Mouse (Mus musculus) kidney, adult 11 months (tissue): ENCODE measurements around the gene Gcc2.
"Not testable (repeated sequence)": the region's sequence is repeated elsewhere in the genome, so short reads cannot be mapped to it uniquely, and the experiment has no call there.

Experiments
- DNase-seq: peaks from one replicate; pipeline ENCODE4 v3.0.0; 2022

The Gcc2 gene

DNA sequence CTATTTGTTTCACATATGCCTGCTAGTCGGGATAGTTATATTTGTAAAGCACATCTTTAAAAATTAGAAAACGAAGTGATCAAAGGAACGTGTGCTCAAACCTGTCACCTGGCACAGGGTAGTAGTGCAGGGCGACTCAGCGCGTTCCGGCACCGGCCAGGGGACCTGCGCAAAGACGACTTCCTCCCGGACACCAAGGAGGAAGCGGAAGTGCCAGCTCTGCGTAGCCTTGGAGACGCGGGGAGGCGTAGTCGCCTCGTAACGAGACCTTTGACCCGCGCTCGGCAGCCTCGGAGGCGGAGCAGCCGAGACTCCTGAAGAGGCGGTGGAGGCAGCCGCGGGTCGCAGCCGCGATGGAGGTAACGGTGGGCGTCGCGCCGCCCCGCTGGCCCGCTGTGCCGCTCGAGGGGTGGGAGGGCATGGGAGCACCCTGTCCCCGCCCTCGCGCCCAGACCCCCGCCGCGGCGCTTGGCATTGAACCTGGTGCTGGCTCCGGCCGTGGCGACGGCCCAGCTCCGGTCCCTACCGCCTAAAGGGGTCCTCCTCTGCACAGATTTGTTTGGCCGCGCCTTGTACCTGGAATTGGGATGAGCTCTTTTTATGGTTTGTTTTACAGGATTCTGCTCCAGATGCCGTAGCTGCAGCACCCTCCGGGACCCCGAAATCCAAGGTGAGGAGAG lies at the start of gene Gcc2:
Gene Gcc2, plus strand, starts transcription at position 285 of the 680 bp plus-strand sequence.
- peak; percentile 92 for DNase-seq

DNA sequence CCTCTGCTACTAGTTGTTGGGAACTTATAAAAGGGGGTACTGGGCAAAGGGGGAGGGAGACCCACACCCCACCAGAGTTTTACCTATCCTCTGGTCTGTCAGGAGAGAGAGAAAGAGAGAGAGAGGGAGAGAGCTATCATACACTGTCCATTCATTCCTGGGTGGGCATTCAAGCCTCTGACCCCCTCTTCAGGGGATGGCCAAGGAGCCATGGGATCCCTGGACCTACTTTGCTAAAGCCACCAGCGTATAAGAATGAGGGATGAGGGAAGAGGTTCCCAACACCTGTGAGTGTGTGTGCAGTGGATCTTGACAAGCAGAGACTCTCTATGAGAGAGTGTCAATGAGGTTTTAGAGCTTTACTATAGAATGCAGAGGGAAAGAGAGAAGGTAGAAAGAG lies 49.3 kb upstream of the Gcc2 start:
- no peak for DNase-seq

DNA sequence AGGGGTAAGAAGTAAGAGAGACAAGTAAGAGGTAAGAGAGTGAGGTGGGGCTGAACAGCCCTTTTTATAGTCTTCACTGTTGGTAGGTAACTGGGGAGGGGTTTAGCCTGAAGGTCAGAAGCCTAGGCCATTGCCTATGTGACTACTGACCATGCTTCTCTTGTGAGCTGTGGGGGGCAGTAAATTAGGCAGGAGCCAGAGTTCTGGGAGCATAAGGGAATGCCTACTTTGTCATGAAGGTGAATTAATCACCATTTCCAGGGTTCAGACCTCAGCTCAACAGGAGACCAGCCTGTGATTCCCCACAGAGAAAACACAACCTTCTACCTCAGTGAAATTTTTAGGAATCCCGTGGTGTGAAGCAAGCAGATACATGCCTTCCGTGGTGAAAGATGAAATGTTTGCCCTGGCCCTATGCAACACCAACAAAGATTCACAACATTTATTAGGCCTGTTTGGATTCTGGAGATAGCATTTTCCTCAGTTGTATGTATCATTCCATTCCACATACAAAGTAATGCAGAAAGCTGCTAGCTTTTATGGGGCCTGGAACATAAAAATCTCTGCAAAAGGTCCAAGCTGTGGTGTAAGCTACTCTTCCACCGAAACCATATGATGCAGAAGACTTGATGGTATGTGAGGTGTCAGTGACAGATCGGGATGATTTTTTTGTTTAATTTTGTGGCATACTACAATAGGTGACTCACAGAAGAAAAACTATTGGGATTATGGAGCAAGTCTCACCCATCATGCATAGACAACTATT lies 48.5 kb upstream of the Gcc2 start:
- no peak for DNase-seq

DNA sequence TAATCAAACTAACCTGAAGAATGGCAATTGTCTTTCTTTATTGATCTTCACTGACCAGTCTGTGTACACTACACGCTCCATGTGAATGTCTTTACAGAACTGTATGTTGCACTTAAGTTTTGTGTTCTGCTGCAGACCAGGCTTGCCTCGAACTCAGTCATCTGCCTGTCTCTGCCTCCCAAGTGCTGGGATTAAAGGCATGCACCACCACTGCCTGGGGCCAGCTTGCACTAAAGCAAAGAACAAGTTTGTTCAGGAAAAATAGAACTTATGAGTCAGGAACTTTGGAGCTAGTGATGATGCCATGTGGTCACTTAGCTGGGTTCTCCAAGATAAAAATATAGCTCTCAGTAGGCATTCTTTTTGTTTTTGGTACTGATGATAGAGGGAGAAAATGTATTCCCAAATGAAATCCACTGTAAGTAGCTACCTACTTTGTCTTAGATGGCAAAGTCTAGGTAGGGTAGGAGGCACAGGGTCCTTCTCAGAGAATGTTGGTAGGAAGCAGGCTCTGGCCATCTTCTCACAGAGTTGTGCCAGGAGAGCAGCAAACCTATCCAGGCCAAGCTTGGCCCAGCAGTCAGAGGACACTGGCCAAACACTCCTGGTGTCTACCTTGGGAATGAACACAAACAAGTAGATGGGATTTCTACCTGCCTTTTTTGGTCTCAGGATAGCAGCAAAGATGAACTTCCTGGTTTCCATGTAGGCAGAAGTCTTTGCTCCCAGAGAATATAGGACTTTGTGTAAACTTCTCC lies 45.4 kb upstream of the Gcc2 start:
- DNase-seq, result no peak

DNA sequence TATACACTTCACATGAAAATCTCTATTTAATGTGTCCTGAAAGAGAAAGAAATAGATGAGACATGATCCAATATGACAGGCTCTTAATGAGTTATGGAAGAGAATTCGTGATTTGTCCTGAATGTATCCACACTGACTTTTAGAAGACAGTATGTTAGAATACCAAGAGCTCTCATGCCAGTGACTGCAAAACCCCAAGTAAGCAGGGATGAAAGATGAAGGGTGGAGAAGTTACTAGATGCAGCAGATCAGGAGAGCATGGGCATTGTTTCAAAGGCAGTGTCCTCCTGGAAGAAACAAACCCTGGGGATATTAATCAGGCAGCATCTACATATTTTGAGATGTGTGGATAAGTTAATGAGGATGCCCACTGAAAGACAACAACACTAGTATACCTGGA lies 44.8 kb upstream of the Gcc2 start:
- no peak for DNase-seq

DNA sequence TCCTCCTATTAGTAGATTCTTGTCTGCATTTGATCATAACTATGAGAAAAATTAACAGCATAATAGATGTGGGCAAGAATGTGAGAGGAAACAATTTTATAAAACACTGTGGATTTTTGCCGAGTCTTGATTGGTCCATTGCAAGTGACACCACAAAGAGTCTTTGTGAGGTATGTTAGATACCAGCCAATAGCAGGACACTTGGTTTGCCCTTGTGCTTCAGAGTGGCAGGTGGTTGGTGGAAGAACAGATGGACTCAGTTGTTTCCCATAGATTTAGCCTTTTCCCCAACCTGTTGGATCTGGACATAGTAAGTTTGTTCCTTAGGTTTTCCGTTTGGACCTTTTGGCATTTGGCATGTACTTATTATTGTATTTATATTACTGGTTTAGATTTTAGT lies 44.1 kb upstream of the Gcc2 start:
- no peak for DNase-seq

DNA sequence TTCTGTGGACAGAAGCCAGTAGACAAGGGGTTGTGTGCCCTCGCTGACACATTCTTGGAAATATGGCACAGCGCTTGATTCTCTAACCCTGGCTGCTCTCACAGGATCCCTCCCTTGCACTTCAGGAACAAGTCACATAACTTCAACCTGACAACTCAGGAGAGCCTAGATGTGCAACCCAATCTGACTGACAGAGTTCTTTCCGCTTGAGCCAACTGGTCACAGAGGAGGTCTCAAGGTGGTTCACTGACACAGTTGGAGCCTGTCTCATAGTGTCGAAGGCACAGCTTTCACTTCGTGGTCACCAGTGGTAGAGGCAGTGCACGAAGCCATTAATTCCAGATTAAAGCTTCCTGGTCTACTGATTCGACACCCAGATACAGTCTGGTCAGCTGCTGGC lies 43.1 kb upstream of the Gcc2 start:
- DNase-seq, result no peak

DNA sequence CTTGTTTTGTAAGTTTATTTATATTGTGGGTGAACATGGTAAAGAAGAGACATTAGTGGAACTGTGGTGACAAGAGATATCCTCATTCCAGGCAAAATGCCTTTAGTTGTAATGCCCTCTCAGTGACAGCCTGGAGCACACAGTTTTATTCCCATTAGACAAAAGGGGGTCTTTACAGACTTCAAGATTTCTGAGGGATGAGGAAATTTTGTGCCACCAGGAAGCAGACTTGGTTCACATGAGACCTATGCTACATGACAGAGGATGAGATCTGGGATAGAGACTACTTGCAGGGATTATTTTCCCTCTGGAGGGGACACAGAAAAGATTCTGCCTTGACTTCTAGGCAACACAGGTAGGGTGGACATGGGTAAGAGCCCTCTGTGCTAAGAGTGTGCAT lies 40.8 kb upstream of the Gcc2 start:
- DNase-seq, result no peak

DNA sequence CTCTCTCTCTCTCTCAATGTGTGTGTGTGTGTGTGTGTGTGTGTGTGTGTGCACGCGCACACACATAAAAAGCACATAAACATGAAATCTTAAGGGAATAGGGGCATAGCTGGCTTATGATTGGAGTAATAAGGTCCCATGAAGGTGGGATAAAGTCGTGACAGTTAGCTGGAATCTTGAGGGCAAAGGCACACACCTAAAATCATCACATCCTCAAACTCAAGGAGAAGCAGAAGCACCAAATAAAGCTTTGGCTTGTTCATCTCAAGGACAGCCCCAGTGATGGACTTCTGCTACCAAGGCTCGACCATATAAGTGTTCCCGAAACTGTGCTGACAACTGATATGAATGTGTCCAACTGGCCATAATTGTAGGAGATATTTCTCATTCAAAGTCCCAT lies 40.4 kb upstream of the Gcc2 start:
- DNase-seq, result no peak

DNA sequence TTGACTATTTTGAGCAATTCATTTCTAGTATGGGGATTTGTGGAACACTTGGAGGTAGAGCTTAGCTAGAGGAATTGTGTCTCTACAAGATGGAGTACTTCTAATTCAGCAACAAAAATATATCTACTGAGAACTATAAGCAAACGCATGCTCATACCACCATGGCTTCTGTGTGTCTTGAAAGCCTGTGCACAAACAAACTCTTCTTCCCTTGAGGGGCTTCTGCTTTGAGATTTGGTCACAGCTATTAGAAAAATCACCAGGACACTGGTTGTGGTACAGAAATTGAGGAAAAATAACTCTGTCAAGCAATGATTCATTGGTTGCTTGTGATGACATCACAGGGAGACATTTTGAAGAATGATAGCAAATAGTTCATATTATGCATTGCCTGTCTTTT lies 39.9 kb upstream of the Gcc2 start:
- no peak for DNase-seq

DNA sequence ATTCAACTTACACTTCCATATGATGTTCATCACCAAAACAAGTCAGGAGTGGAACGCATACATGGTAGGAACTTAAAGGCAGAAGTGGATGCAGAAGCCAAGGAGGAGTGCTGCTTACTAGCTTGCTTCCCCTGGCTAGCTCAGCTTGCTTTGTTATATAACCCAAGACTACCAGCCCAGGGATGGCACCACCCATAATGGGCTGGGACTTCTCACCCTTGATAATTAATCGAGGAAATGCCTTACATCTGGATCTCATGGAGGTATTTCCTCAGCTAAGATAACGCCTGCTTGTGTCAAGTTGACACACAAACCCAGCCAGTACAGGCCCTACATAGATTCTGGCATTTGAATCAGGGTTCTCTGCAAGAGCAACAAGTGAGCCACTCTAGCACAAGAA lies 37.9 kb upstream of the Gcc2 start:
- no peak for DNase-seq

DNA sequence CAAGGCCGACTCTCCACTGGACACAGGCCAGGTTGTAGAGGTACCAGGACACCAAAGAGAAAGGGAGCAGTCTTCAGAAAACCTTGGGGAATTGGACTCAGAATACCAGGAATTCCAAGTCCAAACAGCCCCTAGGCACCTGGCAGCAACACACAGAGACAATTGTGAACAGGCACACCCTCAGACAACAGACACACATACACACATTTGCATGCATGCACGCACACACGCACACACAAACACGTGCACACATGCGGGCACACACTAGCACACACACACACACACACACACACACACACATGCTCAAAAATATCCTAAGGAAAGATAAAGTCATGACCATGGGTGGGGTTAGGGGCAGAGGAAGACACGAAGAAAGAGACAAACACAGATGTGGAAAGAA lies 34.6 kb upstream of the Gcc2 start:
- no peak for DNase-seq

DNA sequence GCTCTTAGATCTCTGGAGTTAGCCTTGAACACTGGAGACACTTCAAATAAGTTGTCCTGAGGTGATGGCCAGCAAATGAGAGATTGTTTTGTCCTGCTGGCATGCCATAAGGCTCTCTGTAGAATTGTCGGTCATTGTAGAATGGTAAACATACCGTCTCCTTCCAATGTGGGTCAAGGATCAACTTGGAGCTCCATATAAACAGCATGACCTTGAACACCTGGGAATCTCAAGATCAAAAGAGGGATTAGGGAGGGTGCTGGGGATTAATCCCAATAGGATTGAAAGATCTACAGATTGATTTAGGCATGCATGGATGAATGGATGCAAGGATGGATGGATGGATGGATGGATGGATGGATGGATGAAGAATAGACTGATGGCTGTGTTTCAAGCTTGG lies 33.7 kb upstream of the Gcc2 start:
- not testable (repeated sequence) for DNase-seq

DNA sequence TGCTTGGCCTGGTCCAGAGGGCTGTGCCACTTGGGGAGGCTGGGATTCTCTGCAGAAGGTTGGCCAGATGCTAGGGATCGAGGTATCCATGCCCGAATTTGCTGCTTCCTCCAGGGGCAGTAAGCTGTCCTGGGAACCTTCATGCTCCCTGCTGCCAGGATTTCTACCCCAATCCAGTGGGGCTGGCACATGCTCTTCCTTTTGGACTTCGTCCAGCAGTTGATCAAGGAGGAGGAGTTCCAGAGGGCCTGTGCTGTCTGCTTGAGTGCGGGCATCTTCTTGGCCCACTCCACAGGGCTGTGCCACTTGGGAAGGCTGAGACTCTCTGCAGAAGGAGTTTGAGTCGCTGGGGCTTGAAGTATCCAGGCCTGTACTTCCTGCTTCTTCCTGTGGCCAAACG lies 32.1 kb upstream of the Gcc2 start:
- not testable (repeated sequence) for DNase-seq

DNA sequence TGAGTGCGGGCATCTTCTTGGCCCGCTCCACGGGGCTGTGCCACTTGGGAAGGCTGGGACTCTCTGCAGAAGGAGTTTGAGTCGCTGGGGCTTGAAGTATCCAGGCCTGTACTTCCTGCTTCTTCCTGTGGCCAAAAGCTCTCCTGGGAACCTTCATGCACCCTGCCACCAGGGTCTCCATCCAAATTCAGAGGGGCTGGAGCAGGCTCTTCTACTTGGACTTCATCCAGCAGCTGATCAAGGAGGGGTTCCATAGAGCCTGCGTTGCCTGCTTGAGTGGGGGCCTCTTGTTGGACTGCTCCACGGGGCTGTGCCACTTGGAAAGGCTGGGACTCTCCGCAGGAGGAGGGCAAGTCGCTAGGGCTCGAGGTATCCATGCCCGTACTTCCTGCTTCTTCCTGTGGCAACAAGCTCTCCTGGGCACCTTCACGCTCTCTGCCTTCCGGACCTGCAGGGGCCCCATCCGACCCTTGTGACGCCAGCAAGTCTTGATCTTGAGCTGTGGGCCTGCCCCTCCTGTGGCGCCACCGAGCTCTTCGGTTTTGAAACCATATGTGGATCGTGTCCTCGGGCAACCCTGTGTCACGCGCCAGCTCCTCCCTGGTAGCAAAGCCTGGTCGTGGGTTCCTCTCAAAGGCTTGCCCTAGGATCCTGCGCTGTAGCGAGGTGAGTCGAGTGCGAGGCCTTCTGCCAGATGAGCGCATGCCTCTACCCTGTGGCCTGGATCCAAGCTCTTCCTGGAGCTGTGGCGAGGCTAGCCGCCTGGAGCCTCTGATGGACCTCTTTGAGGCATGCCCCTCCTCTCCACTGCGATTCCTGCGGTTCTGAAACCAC lies 31.1 kb upstream of the Gcc2 start:
- peak; percentile 63 for DNase-seq

DNA sequence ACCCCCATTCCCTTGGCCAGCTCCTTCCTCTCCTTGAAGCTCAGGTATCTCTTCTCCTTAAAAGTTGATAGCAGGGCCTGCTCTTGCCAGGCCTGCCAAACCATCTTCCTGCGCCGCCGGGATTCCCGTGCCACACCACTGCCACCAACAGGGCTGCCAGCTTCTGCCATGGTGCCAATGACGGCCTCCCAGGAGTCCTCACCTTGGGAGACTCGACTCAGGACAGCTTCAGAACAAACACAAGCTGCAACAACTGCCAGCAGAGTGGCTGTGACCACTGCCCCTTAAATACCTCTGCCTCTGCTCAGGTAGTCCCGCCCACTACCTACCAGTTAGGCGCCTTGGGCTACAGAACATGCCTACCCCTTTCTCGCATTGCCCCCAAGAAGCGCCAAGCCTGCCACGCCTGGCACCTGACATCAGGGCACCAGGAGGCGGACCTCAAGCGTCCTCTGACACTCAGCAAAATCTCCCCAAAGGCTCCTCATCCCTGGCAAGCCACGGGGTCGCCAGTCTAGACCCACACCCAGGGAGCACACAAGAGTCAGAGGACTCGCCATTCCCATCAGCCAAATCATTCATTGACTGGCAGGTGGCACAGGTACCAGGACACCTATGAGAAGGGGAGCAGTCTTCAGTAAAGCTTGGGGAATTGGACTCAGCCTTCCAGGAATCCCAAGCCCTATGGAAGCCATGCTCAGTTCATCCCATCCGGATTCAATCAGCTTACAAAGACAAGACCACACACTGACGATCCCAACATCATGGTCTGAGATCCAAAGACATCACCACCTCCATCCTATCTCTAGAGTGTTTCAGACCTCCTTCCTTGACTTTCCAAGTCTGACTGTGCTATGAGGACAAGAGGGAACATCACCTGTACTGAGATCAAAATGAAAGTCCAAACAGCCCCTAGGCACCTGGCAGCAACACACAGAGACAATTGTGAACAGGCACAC lies 30.2 kb upstream of the Gcc2 start, which contains the start of gene AW822073:
Gene AW822073, minus strand, starts transcription at position 104 of the 959 bp plus-strand sequence.
- not testable (repeated sequence) for DNase-seq

DNA sequence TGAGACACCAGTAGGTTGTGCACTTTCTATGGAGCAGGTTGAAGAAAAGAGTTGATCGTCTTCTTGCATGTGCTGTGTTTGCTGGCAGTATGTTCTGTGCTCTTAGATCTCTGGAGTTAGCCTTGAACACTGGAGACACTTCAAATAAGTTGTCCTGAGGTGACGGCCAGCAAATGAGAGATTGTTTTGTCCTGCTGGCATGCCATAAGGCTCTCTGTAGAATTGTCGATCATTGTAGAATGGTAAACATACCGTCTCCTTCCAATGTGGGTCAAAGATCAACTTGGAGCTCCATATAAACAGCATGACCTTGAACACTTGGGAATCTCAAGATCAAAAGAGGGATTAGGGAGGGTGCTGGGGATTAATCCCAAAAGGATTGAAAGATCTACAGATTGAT lies 28.9 kb upstream of the Gcc2 start:
- not testable (repeated sequence) for DNase-seq

DNA sequence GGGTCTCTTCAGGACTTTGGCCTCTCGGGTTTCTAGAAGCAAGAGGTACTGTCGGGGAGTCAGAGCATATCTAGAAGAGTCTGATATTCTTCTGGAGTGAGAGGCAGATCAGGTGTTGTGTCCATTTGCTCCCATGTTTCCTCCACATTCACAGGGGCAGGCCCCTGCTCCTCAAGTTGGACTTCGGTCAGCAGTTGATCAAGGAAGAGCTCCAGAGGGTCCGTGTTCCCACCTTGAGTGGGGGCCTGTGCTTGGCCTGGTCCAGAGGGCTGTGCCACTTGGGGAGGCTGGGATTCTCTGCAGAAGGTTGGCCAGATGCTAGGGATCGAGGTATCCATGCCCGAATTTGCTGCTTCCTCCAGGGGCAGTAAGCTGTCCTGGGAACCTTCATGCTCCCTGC lies 27.5 kb upstream of the Gcc2 start:
- DNase-seq, result not testable (repeated sequence)

DNA sequence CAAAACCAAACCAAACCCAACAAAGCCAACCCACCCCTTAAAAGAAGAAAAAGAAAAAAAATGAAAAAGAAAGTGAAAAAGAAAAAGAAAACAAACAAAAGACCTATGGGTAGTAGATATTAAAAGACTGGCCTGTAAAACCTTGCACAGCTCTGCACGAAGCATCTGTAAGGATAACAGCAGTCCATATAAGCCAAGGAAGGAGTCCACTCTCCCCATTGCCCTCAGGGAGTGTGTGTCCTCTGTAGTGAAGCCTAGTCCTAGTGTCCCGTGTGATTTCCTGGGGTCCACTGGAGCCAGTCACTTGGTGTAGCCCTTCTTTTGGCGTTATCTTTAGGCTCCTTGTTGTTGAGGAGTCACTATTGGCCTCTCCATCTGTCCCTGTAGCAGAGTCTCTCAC lies 25.3 kb upstream of the Gcc2 start:
- not testable (repeated sequence) for DNase-seq

DNA sequence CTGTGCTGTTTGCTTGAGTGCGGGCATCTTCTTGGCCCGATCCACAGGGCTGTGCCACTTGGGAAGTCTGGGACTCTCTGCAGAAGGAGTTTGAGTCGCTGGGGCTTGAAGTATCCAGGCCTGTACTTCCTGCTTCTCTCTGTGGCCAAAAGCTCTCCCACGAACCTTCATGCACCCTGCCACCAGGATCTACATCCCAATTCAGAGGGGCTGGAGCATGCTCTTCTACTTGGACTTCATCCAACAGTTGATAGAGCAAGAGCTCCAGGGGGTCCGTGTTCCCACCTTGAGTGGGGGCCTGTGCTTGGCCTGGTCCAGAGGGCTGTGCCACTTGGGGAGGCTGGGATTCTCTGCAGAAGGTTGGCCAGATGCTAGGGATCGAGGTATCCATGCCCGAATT lies 24.2 kb upstream of the Gcc2 start:
- DNase-seq, result not testable (repeated sequence)

DNA sequence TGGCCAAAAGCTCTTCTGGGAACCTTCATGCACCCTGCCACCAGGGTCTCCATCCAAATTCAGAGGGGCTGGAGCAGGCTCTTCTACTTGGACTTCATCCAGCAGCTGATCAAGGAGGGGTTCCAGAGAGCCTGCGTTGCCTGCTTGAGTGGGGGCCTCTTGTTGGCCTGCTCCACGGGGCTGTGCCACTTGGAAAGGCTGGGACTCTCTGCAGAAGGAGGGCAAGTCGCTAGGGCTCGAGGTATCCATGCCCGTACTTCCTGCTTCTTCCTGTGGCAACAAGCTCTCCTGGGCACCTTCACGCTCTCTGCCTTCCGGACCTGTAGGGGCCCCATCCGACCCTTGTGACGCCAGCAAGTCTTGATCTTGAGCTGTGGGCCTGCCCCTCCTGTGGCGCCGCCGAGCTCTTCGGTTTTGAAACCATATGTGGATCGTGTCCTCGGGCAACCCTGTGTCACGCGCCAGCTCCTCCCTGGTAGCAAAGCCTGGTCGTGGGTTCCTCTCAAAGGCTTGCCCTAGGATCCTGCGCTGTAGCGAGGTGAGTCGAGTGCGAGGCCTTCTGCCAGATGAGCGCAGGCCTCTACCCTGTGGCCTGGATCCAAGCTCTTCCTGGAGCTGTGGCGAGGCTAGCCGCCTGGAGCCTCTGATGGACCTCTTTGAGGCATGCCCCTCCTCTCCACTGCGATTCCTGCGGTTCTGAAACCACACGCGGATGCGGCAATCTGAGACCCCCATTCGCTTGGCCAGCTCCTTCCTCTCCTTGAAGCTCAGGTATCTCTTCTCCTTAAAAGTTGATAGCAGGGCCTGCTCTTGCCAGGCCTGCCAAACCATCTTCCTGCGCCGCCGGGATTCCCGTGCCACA lies 23.3 kb upstream of the Gcc2 start:
- DNase-seq, result peak; percentile 68
